Mouse (Mus musculus) brain, embryonic 14.5 days (tissue): ENCODE results near the gene Gclm. TPM values are rescaled to one million over a fixed set of nuclear protein-coding genes. Genes with fewer than 3 reads are reported as not detected.
"Not testable (repeated sequence)": the region's sequence is repeated elsewhere in the genome, so short reads cannot be mapped to it uniquely, and the experiment has no call there.

ENCODE experiments used
- DNase-seq: peaks from one replicate; pipeline ENCODE4 v3.0.0-alpha.2; 2011; ENCODE audit warnings: low read depth
- CTCF ChIP-seq: fragments of 200-500 bp; IDR thresholded peaks from 2 replicates; pipeline ENCODE4 v1.5.1; 2012; ENCODE audit warnings: inconsistent platforms, mild to moderate bottlenecking, moderate library complexity, borderline replicate concordance; ENCODE audit not compliant: insufficient read depth, insufficient read length; ENCODE audit errors: extremely low read depth
- POLR2A ChIP-seq: fragments of 200-500 bp; IDR thresholded peaks from 2 replicates; pipeline ENCODE4 v1.6.1; 2012; ENCODE audit warnings: mild to moderate bottlenecking, inconsistent platforms, borderline replicate concordance; ENCODE audit not compliant: poor library complexity, insufficient read depth, insufficient read length, severe bottlenecking; ENCODE audit errors: extremely low read depth
- polyA plus RNA-seq: library from polyadenylated mRNA; depleted of rRNA; stranded (reverse); fragments of >200 nt; gene quantifications from 2 replicates; pipeline ENCODE4 v1.2.3, GENCODE M21; 2012

The Gclm gene
- polyA plus RNA-seq, 1 experiment = 27.7 TPM

DNA sequence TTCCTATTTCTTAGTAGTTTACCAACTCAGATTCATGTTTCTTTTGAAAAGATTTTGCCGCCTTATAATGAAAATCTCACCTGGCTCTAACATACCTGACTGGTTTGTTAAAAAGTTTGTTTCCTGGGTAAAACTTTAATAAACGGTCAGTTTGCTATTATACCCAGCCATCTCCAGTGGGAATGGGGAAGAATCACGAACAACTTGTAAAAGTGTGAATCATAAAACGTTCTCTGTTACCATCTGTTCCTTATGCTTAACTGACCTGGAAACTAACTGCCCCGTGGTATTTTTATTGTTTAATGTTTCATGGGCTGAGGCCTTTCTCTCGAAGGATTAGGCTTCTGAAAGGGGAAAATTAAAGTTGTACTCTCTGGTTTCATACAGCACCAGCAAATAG lies 598 bp upstream of the Gclm start:
- no peak for DNase-seq
- TF ChIP-seq POLR2A = no peak
- TF ChIP-seq CTCF = no peak

DNA sequence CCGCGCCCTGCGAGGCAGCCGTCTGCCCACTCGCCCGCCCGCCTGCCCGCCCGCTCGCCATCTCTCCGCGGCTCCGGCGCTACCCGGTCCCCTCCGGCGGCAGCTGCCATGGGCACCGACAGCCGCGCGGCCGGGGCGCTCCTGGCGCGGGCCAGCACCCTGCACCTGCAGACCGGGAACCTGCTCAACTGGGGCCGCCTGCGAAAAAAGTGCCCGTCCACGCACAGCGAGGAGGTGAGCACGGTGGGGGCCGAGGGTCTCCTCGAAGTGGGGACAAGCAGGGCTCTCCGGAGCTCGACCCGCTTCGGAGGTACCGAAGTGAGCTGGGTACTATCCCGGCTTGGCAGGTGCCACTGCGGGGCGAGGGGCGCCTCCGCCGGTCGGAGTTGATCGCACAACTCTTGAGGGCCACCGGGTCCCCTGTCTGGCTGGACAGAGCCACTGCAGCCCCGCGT lies 548 bp downstream of the Gclm start:
- TF ChIP-seq POLR2A (no peak; the same call in 1 of the 2 replicates), CTCF (no peak; the same call in 1 of the 2 replicates)
- DNase-seq = peak; percentile 74

DNA sequence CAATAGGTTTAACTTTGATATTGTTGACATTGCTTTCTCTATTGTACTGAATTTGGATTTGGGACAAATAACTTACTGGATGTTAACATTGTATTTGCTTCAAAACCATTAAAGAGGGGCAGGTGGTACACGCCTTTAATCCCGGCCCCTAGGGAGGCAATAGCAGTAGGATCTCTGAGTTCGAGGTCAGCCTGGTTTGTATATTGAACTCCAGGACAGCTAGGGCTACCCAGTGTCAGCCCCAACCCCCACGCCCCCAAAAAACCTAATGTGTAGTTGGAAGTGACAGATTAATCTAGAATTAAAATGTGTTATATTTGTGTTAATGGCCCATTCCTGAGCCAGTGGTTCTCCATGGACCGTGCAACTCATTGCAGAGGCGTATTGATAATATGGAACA lies 1.0 kb downstream of the Gclm start:
- TF ChIP-seq POLR2A (no peak), CTCF (no peak)
- no peak for DNase-seq

GRCm38 (mm10) chr3:122246986-122247767 lies 1.8 kb downstream of the Gclm start:
- DNase-seq = no peak
- TF ChIP-seq CTCF (no peak), POLR2A (no peak)

- TF ChIP-seq POLR2A (no peak), CTCF (no peak)
- no peak for DNase-seq
Measured at GRCm38 (mm10) chr3:122247768-122248100, 2.4 kb downstream of the Gclm start.

DNA sequence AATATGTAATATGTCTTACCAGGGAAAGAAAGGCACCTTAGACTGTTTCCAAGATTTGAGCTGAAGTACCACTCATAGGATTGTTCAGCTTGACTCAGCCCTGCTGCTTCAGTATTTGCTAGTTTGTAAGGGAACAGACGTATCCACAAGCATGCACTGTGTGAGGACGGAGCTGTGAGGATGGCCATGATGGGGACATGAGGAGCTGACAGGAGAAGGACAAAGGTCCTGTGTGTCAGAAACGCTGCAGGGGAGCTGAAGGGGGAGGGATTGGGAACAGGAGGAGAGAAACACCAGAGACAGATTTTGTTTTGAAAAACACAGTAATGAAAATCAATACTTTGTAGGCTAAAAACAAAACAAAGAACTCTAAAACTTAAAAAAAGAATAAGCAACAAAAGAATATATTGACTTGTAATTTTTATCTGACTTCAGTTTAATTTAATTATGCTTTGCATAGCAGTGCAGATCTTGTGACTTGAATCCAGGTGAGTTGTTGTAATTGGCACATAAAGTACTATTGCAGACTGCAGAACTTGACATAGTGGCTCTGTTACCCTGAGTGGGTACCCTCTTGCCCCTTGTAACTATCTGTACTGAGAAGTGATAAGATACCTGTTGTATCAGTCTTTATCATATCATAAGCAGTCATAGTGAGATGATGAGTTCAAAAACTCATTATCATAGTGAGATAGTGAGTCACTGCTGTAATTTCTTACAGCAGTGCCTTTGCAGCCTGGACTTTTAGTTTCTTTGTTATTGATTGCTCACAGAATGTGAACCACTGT lies 7.3 kb downstream of the Gclm start:
- no peak for DNase-seq

GRCm38 (mm10) chr3:122254050-122254449 lies 8.7 kb downstream of the Gclm start:
- DNase-seq = not testable (repeated sequence)

More for the DNA sequence above, 7.3 kb downstream of the Gclm start:
- TF ChIP-seq POLR2A = no peak
- no peak for TF ChIP-seq CTCF

DNA sequence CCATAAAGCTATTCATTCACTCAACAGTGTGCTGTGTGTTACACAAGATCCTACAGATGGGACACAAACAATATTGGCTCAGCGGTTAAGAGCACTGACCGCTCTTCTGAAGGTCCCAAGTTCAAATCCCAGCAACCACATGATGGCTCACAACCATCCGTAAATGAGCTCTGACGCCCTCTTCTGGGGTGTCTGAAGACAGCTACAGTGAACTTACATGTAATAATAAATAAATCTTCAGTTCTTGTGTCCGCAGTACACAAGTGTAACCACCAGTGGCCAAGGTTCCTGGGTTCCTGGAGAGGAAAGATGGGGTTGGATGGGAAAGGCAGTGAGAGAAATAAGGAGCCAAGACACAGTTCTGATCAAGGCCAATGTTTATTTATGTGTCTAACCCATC lies 24.6 kb downstream of the Gclm start:
- no peak for DNase-seq
- TF ChIP-seq CTCF (no peak), POLR2A (no peak)

DNA sequence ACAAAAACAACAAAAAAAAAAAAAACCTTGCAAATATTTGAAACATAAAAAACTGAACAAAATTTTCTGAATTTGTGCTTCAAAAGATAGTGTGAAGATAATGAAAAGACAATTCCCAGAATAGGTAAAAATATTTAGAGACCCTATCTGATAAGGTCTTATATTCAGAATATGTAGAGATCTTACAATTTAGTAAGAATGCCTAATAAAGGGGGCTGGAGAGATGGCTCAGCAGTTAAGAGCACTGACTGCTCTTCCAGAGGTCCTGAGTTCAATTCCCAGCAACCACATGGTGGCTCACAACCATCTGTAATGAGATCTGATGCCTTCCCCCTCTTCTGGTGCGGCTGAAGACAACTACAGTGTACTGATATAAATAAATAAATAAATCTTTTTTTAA lies 27.2 kb downstream of the Gclm start:
- DNase-seq = not testable (repeated sequence)

- TF ChIP-seq CTCF (peak; percentile 33; the same call in 1 of the 2 replicates), POLR2A (peak; percentile 50; the same call in 1 of the 2 replicates)
Measured at GRCm38 (mm10) chr3:122273407-122274240, 28.3 kb downstream of the Gclm start.

GRCm38 (mm10) chr3:122274241-122275024 lies 29.1 kb downstream of the Gclm start, which contains the start of gene Dnttip2:
Dnttip2 (plus strand) TSS chr3:122274388.
- peak; percentile 99 for DNase-seq
- TF ChIP-seq CTCF (no peak), POLR2A (peak; percentile 35; the same call in 1 of the 2 replicates)

More at GRCm38 (mm10) chr3:122273407-122274240, 28.3 kb downstream of the Gclm start:
- peak; percentile 22 for DNase-seq

DNA sequence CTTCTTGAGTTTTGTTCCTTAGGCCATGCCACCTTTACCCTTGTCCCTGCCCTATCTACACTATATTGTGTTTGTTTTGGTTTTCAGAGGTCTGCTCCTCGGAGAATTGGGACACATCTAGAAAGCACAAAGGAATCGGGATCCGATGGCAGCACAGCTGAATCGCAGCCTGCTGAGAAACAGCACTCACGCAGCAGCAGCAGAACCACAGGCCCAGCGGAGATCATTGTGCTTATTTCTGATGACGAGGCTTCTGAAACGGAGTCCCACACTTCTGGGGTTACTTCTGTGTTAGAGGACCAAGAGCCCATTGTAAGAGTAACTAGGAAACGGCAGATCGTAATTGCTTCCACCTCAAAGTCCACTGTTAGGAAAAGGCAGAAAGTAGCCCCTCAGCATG lies 29.8 kb downstream of the Gclm start:
- TF ChIP-seq POLR2A (no peak), CTCF (no peak)
- no peak for DNase-seq
